Mouse (Mus musculus) CH12.LX (cell line): Measurements from ENCODE around the gene Alpk3. TPM values are rescaled to one million over a fixed set of nuclear protein-coding genes. Genes with fewer than 3 reads are reported as not detected.

Source experiments
- DNase-seq: peaks from one replicate; pipeline ENCODE4 v3.0.0-alpha.2; 2013; ENCODE audit errors: extremely low read depth
- H3K27ac ChIP-seq: 2 replicates; pipeline ENCODE4 v1.5.1; 2012; ENCODE audit warnings: low read depth, mild to moderate bottlenecking, control low read depth, moderate library complexity; ENCODE audit not compliant: insufficient read depth
- H3K27me3 ChIP-seq: replicated peaks from 2 replicates; pipeline ENCODE3; 2012; ENCODE audit warnings: inconsistent platforms
- H3K36me3 ChIP-seq, 2 experiments: replicated peaks in 1 of 2; 2 replicates each; pipeline versions ENCODE3 to v1.6.1; 2012; ENCODE audit warnings: inconsistent platforms in 1 of 2, low read length in 1 of 2, mild to moderate bottlenecking in 1 of 2, mixed read lengths in 1 of 2, moderate library complexity in 1 of 2; ENCODE audit not compliant: control insufficient read depth in 1 of 2, insufficient read depth in 1 of 2
- H3K4me1 ChIP-seq, 2 experiments: 2 replicates each; pipeline ENCODE4 v1.6.1; 2012; ENCODE audit warnings: inconsistent platforms in 1 of 2, moderate library complexity in 1 of 2; ENCODE audit not compliant: insufficient read depth in 2 of 2, control insufficient read depth in 1 of 2
- H3K4me2 ChIP-seq: 2 replicates; pipeline ENCODE4 v1.6.1; 2012; ENCODE audit warnings: low read depth, mild to moderate bottlenecking, control low read depth; ENCODE audit not compliant: poor library complexity, insufficient read depth, severe bottlenecking
- H3K4me3 ChIP-seq, 3 experiments: fragments of 150-350 bp in 1 of 3; sonication (generic) in 1 of 3; replicated peaks in 1 of 3; 2 replicates each; pipeline versions ENCODE3 to v1.5.1; 2011 to 2012; ENCODE audit warnings: low read depth in 2 of 3, low read length in 2 of 3, mild to moderate bottlenecking in 2 of 3, moderate library complexity in 2 of 3, control low read depth in 1 of 3, improper control_type of control experiment in 1 of 3, inconsistent platforms in 1 of 3, mixed read lengths in 1 of 3; ENCODE audit not compliant: poor library complexity in 1 of 3
- H3K79me2 ChIP-seq: replicated peaks from 2 replicates; pipeline ENCODE4 v1.6.1; 2012; ENCODE audit warnings: mild to moderate bottlenecking, moderate library complexity; ENCODE audit not compliant: control insufficient read depth, poor library complexity, insufficient read depth, severe bottlenecking; ENCODE audit errors: extremely low read depth
- H3K9ac ChIP-seq: 2 replicates; pipeline ENCODE4 v1.6.1; 2012; ENCODE audit warnings: low read depth, mild to moderate bottlenecking, control low read depth, moderate library complexity; ENCODE audit not compliant: insufficient read depth
- H3K9me3 ChIP-seq: replicated peaks from 2 replicates; pipeline ENCODE3; 2012; ENCODE audit warnings: low read length, inconsistent platforms, mixed read lengths
- BHLHE40 ChIP-seq: IDR thresholded peaks from 2 replicates; pipeline ENCODE4 v1.6.1; 2011; ENCODE audit warnings: mild to moderate bottlenecking, low read depth, low read length, improper control_type of control experiment
- CHD2 ChIP-seq: IDR thresholded peaks from 2 replicates; pipeline ENCODE4 v1.6.1; 2011; ENCODE audit warnings: low read length, improper control_type of control experiment
- CTCF ChIP-seq, 2 experiments: IDR thresholded peaks in 1 of 2; conservative IDR thresholded peaks in 1 of 2; 2 replicates each; pipeline ENCODE4 v1.5.1; 2011 to 2012; ENCODE audit warnings: low read depth in 2 of 2, low read length in 2 of 2, improper control_type of control experiment in 1 of 2, inconsistent platforms in 1 of 2, mild to moderate bottlenecking in 1 of 2, moderate library complexity in 1 of 2
- E2F4 ChIP-seq: IDR thresholded peaks from 2 replicates; pipeline ENCODE4 v1.6.1; 2011; ENCODE audit warnings: low read depth, low read length, improper control_type of control experiment; ENCODE audit not compliant: insufficient replicate concordance
- ETS1 ChIP-seq: conservative IDR thresholded peaks from 2 replicates; pipeline ENCODE4 v1.6.1; 2012; ENCODE audit warnings: low read depth, mild to moderate bottlenecking, inconsistent platforms, low read length, improper control_type of control experiment, moderate library complexity
- GABPA ChIP-seq: IDR thresholded peaks from 2 replicates; pipeline ENCODE4 v1.6.1; 2012; ENCODE audit warnings: low read depth, low read length, improper control_type of control experiment, inconsistent platforms; ENCODE audit not compliant: insufficient replicate concordance
- JUN ChIP-seq: IDR thresholded peaks from 2 replicates; pipeline ENCODE4 v1.6.1; 2011; ENCODE audit warnings: low read depth, mild to moderate bottlenecking, low read length, improper control_type of control experiment, moderate library complexity; ENCODE audit not compliant: insufficient read depth
- JUND ChIP-seq: conservative IDR thresholded peaks from 2 replicates; pipeline ENCODE4 v1.6.1; 2011; ENCODE audit warnings: low read depth, low read length, improper control_type of control experiment
- KAT2A ChIP-seq: IDR thresholded peaks from 2 replicates; pipeline ENCODE4 v1.6.1; 2012; ENCODE audit warnings: low read length, improper control_type of control experiment, inconsistent platforms; ENCODE audit not compliant: insufficient replicate concordance
- MAFK ChIP-seq: IDR thresholded peaks from 2 replicates; pipeline ENCODE4 v1.6.1; 2011; ENCODE audit warnings: low read length, improper control_type of control experiment; ENCODE audit not compliant: insufficient replicate concordance
- MAZ ChIP-seq: IDR thresholded peaks from 2 replicates; pipeline ENCODE4 v1.6.1; 2012; ENCODE audit warnings: low read depth, mild to moderate bottlenecking, inconsistent platforms, low read length, improper control_type of control experiment, moderate library complexity
- MXI1 ChIP-seq: IDR thresholded peaks from 2 replicates; pipeline ENCODE4 v1.6.1; 2011; ENCODE audit warnings: mild to moderate bottlenecking, low read depth, low read length, improper control_type of control experiment
- PAX5 ChIP-seq: IDR thresholded peaks from 2 replicates; pipeline ENCODE4 v1.6.1; 2012; ENCODE audit warnings: low read length, inconsistent platforms, mixed read lengths
- POLR2A ChIP-seq: IDR thresholded peaks from 2 replicates; pipeline ENCODE4 v1.6.1; 2011; ENCODE audit warnings: low read depth, mild to moderate bottlenecking, improper control_type of control experiment, low read length
- TCF12 ChIP-seq: IDR thresholded peaks from 2 replicates; pipeline ENCODE4 v1.6.1; 2014; ENCODE audit warnings: low read depth, mild to moderate bottlenecking, inconsistent platforms, low read length, improper control_type of control experiment
- ZC3H11A ChIP-seq: IDR thresholded peaks from 2 replicates; pipeline ENCODE4 v1.6.1; 2012; ENCODE audit warnings: low read depth, mild to moderate bottlenecking, inconsistent platforms, low read length, improper control_type of control experiment
- ZKSCAN1 ChIP-seq: IDR thresholded peaks from 2 replicates; pipeline ENCODE4 v1.6.1; 2012; ENCODE audit warnings: low read depth, inconsistent platforms, low read length, improper control_type of control experiment, borderline replicate concordance
- dilution Hi-C: fragments of 300-500 bp; cut with MboI; formaldehyde crosslinking; loops from 2 replicates; pipeline ENCODE4 v1.14.3; 2020; ENCODE audit warnings: low sequenced_read_pairs; ENCODE audit not compliant: extremely low pct_unique_long_range_greater_than_20kb, extremely low pct_ligation_motif_present
- in situ Hi-C: fragments of 300-500 bp; cut with MboI; formaldehyde crosslinking; loops from 3 replicates; pipeline ENCODE4 v1.14.3; 2019; ENCODE audit warnings: low sequenced_read_pairs, low pct_ligation_motif_present, low pct_unique_long_range_greater_than_20kb, mixed read lengths
- polyA plus RNA-seq: library from polyadenylated mRNA; unstranded; fragments of >175 nt; gene quantifications from 2 replicates; pipeline ENCODE4 v1.2.1, GENCODE M21; 2012; ENCODE audit warnings: low read depth; ENCODE audit not compliant: insufficient read length
- total RNA-seq, 2 experiments: library from RNA; depleted of rRNA; stranded (reverse); fragments of 300-350 nt in 1 of 2; fragments of >200 nt in 1 of 2; gene quantifications; 2 replicates each; pipeline ENCODE4 v1.2.3; 2012 to 2014

Gene Alpk3
- total and polyA plus RNA-seq, 3 experiments = 0.13 to 1.1 (median 0.64) TPM

- dilution Hi-C loops (no loop called here), in situ Hi-C loops (loop anchor here (25.0 kb wide), 1 partner anchor 319 kb away; no protein-coding TSS in a partner anchor)
- H3K36me3 ChIP-seq = no peaks in the 10 kb centered on the region
- no peaks in the 10 kb centered on the region for H3K9me3 ChIP-seq
- no peak overlapping the region for H3K4me2 ChIP-seq
- no peaks in the 10 kb centered on the region for H3K4me1 ChIP-seq
- H3K4me3 ChIP-seq = no peak overlapping the region
- no peaks in the 10 kb centered on the region for H3K79me2 ChIP-seq
- H3K27me3 ChIP-seq = no peaks in the 10 kb centered on the region
- H3K9ac ChIP-seq = no peak overlapping the region
- TF ChIP-seq CHD2 = no peak
- TF ChIP-seq TCF12 = no peak
- TF ChIP-seq ETS1 = no peak
- no peak for TF ChIP-seq PAX5
- TF ChIP-seq E2F4 = no peak
- TF ChIP-seq ZC3H11A = no peak
- TF ChIP-seq MAZ = no peak
- no peak for TF ChIP-seq KAT2A
- TF ChIP-seq CTCF (conservative IDR thresholded peaks at IDR 0.05 in 1 of 2, IDR thresholded peaks at IDR 0.05 in 1 of 2; ENCODE audit: low read depth in 2 of 2, low read length in 2 of 2) = no peak
- no peak for TF ChIP-seq ZKSCAN1
- no peak for DNase-seq
- no peak overlapping the region for H3K27ac ChIP-seq
Observed at GRCm38 (mm10) chr7:81055709-81056370, 1.6 kb upstream of the Alpk3 start.

DNA sequence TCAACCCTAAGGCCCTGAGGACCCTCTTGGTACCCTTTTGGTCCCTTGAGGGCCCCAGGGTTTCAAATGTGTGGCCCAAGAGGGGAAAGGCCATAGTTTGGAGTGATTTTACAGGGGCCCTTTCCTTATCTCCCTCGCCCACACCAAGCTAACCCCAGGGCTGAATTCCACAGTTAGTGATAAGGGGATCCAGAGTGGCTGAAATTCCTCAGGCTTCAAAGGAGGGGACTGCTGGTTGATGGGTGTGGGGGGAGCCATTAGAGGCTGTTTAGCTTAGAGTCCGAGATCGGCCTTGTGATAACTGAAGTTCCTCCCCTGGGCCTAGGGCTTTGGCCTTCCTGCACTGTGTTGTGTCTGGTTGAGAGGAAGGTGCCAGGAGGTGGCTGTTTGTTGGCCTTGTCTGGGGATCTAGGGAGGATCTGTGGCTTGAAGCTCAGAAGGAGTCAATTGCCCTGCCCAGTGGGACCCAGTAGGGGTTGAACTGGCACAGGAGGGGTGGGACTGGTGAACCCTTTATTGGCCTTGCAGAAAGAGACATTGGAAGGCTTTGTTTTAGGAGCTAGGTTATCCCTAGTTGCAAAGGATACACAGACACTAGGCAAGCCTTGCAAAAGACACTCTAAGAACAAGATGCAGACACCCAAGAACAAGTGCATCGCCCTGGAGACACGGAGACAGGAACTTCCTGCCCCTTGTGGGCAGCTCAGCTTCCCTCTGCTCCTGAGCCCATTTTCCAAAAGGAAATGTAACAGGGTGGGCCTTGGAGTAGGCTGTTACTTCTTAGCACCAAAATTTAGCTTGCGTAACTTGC, 706 bp downstream of the Alpk3 start:
- DNase-seq = no peak
- Histone ChIP-seq H3K9me3 (no peaks in the 10 kb centered on the region), H3K27me3 (peaks cover 2% of the 10 kb centered on the region), H3K79me2 (no peaks in the 10 kb centered on the region), H3K4me2 (no peak overlapping the region), H3K4me3 (no peak overlapping the region), H3K4me1 (0 out of 4 replicates have a peak, but pooled peaks cover 0 to under 1% of the 10 kb centered on the region in 2 experiments), H3K36me3 (no peaks in the 10 kb centered on the region), H3K9ac (no peak overlapping the region), H3K27ac (no peak overlapping the region)
- TF ChIP-seq MAFK (no peak), PAX5 (no peak), MXI1 (no peak), GABPA (no peak), JUN (no peak), CTCF (conservative IDR thresholded peaks at IDR 0.05 in 1 of 2, IDR thresholded peaks at IDR 0.05 in 1 of 2; ENCODE audit: low read depth in 2 of 2, low read length in 2 of 2) (no peak), POLR2A (no peak), BHLHE40 (no peak), ZKSCAN1 (no peak), JUND (no peak)
- dilution Hi-C loops (no loop called here), in situ Hi-C loops (loop anchor here (25.0 kb wide), 1 partner anchor 321 kb away; no protein-coding TSS in a partner anchor)
